Mouse (Mus musculus): ENCODE measurements around the gene Afm. TPM values are rescaled to one million over a fixed set of nuclear protein-coding genes. Genes with fewer than 3 reads are reported as not detected.

Gene Afm
- polyA plus RNA-seq, 1 experiment, result 1.3 TPM

- TF ChIP-seq POLR2A (IDR thresholded peaks at IDR 0.05; ENCODE audit: control insufficient read depth, low read depth, low read length) (no peak), CTCF (IDR thresholded peaks at IDR 0.05; ENCODE audit: control insufficient read depth, insufficient read depth, insufficient replicate concordance, low read depth, low read length) (no peak)
- Histone ChIP-seq H3K4me1 (ENCODE audit: control insufficient read depth, insufficient read depth, low read length) (no peaks in the 10 kb centered on the region), H3K27ac (ENCODE audit: control insufficient read depth, insufficient read depth, low read depth, low read length) (no peak overlapping the region)
These were observed 49.6 kb downstream of the Afm start for GRCm38 (mm10) chr5:90568338-90568737.

DNA sequence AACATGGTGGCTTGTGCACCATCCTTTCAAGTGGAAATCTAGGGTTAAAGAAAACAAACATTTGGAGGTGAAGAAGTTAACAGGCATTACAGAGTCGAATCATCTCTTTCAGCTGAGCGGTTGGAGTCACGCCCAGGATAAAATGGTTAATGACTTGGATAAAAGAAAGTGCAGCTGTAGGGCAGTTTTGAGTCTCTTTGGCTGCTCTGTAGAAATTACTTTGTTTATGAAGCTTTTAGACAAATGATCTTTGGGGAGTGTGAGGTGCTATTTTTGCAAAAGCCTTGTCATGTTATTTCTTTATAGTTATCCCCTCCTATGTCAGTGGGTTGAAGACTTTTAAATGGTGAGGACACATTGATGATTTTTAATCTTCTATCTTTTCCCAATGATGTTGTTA lies 52.5 kb downstream of the Afm start:
- H3K27me3 ChIP-seq (ENCODE audit: control insufficient read depth, insufficient read depth, low read length), result no peaks in the 10 kb centered on the region
- H3K36me3 ChIP-seq (ENCODE audit: control insufficient read depth, insufficient read depth, low read length), result no peaks in the 10 kb centered on the region
- TF ChIP-seq POLR2A (IDR thresholded peaks at IDR 0.05; ENCODE audit: control insufficient read depth, low read depth, low read length) (no peak), CTCF (IDR thresholded peaks at IDR 0.05; ENCODE audit: control insufficient read depth, insufficient read depth, insufficient replicate concordance, low read depth, low read length) (no peak)
- H3K4me3 ChIP-seq (ENCODE audit: control insufficient read depth, low read depth, low read length), result no peak overlapping the region
- H3K27ac ChIP-seq (ENCODE audit: control insufficient read depth, insufficient read depth, low read depth, low read length), result no peak overlapping the region
- no peaks in the 10 kb centered on the region for H3K4me1 ChIP-seq (ENCODE audit: control insufficient read depth, insufficient read depth, low read length)

More at GRCm38 (mm10) chr5:90568338-90568737, 49.6 kb downstream of the Afm start:
- Histone ChIP-seq H3K4me3 (ENCODE audit: control insufficient read depth, low read depth, low read length) (no peak overlapping the region), H3K27me3 (ENCODE audit: control insufficient read depth, insufficient read depth, low read length) (no peaks in the 10 kb centered on the region), H3K36me3 (ENCODE audit: control insufficient read depth, insufficient read depth, low read length) (no peaks in the 10 kb centered on the region)

DNA sequence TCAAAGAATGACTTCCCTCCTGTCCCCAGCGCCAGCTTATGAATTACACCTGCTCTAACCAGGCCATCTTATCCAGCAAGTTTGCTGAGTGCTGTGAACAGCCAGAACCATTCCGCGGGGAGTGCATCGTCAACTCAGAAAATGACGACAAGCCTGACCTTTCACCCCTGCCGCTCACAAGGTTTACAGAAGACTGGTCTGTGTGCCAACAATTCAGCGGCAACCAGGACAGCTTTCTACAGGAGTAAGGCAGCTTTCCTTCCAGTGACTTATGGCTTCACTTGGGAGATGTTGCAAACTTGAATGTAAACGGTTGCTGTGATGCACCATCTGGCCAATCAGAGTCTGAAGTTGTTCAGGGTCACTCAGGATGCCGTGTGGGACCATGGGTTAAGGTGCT lies 59.0 kb downstream of the Afm start:
- Histone ChIP-seq H3K27ac (ENCODE audit: control insufficient read depth, insufficient read depth, low read depth, low read length) (no peak overlapping the region), H3K36me3 (ENCODE audit: control insufficient read depth, insufficient read depth, low read length) (no peaks in the 10 kb centered on the region), H3K4me1 (ENCODE audit: control insufficient read depth, insufficient read depth, low read length) (no peaks in the 10 kb centered on the region), H3K4me3 (ENCODE audit: control insufficient read depth, low read depth, low read length) (no peak overlapping the region), H3K27me3 (ENCODE audit: control insufficient read depth, insufficient read depth, low read length) (no peaks in the 10 kb centered on the region)
- TF ChIP-seq POLR2A (IDR thresholded peaks at IDR 0.05; ENCODE audit: control insufficient read depth, low read depth, low read length), result no peak
- TF ChIP-seq CTCF (IDR thresholded peaks at IDR 0.05; ENCODE audit: control insufficient read depth, insufficient read depth, insufficient replicate concordance, low read depth, low read length), result no peak

- H3K4me1 ChIP-seq (ENCODE audit: control insufficient read depth, insufficient read depth, low read length), result no peaks in the 10 kb centered on the region
- no peaks in the 10 kb centered on the region for H3K27me3 ChIP-seq (ENCODE audit: control insufficient read depth, insufficient read depth, low read length)
- no peaks in the 10 kb centered on the region for H3K36me3 ChIP-seq (ENCODE audit: control insufficient read depth, insufficient read depth, low read length)
- no peak for TF ChIP-seq POLR2A (IDR thresholded peaks at IDR 0.05; ENCODE audit: control insufficient read depth, low read depth, low read length)
- no peak for TF ChIP-seq CTCF (IDR thresholded peaks at IDR 0.05; ENCODE audit: control insufficient read depth, insufficient read depth, insufficient replicate concordance, low read depth, low read length)
- H3K27ac ChIP-seq (ENCODE audit: control insufficient read depth, insufficient read depth, low read depth, low read length), result no peak overlapping the region
- H3K4me3 ChIP-seq (ENCODE audit: control insufficient read depth, low read depth, low read length), result no peak overlapping the region
These were observed 60.8 kb downstream of the Afm start for GRCm38 (mm10) chr5:90579556-90579955.

GRCm38 (mm10) chr5:90582179-90582578 lies 63.4 kb downstream of the Afm start:
- Histone ChIP-seq H3K36me3 (ENCODE audit: control insufficient read depth, insufficient read depth, low read length) (no peaks in the 10 kb centered on the region), H3K27ac (ENCODE audit: control insufficient read depth, insufficient read depth, low read depth, low read length) (no peak overlapping the region), H3K4me1 (ENCODE audit: control insufficient read depth, insufficient read depth, low read length) (no peaks in the 10 kb centered on the region), H3K27me3 (ENCODE audit: control insufficient read depth, insufficient read depth, low read length) (no peaks in the 10 kb centered on the region), H3K4me3 (ENCODE audit: control insufficient read depth, low read depth, low read length) (no peak overlapping the region)
- TF ChIP-seq POLR2A (IDR thresholded peaks at IDR 0.05; ENCODE audit: control insufficient read depth, low read depth, low read length), result no peak
- TF ChIP-seq CTCF (IDR thresholded peaks at IDR 0.05; ENCODE audit: control insufficient read depth, insufficient read depth, insufficient replicate concordance, low read depth, low read length), result no peak

DNA sequence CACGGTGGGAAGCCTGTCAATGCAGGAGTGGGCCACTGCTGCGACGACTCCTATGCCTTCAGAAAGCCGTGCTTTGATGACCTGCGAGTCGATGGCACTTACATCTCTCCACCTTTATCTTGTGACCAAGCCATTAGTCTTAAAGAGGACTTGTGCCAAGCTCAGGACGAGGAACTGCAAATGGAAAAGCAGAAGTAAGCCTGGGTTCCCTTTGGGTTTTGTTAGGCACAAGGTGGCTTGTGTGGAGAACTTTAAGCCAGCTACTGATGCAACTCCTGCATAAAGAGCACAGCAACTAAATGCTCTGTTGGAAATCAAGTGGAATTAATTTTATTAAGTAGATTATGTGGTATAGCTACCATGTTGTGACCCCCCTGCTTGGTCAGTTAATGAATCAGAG lies 66.1 kb downstream of the Afm start:
- TF ChIP-seq CTCF (IDR thresholded peaks at IDR 0.05; ENCODE audit: control insufficient read depth, insufficient read depth, insufficient replicate concordance, low read depth, low read length) (no peak), POLR2A (IDR thresholded peaks at IDR 0.05; ENCODE audit: control insufficient read depth, low read depth, low read length) (no peak)
- Histone ChIP-seq H3K36me3 (ENCODE audit: control insufficient read depth, insufficient read depth, low read length) (no peaks in the 10 kb centered on the region), H3K4me1 (ENCODE audit: control insufficient read depth, insufficient read depth, low read length) (peaks cover 3% of the 10 kb centered on the region), H3K4me3 (ENCODE audit: control insufficient read depth, low read depth, low read length) (no peak overlapping the region), H3K27ac (ENCODE audit: control insufficient read depth, insufficient read depth, low read depth, low read length) (no peak overlapping the region), H3K27me3 (ENCODE audit: control insufficient read depth, insufficient read depth, low read length) (no peaks in the 10 kb centered on the region)

DNA sequence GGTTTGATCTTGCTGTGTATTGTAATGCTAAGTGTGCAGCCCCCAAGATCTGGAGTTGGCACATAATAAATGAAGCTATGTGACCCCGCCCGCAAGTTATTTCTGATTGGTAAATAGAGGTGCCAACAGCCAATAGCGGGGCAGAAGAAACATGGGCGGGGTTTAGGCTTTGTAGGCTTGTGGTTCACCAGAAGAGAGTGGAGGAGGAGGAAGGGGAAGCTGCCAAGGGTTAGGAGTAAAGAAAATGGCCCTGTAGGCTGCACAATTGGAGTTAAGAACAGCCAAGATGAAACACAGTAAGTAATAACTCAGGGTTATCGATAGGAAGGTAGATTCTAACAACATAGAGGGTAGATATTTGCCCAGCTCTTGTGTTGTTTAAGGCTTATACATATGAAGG lies 67.8 kb downstream of the Afm start:
- TF ChIP-seq CTCF (IDR thresholded peaks at IDR 0.05; ENCODE audit: control insufficient read depth, insufficient read depth, insufficient replicate concordance, low read depth, low read length) (no peak), POLR2A (IDR thresholded peaks at IDR 0.05; ENCODE audit: control insufficient read depth, low read depth, low read length) (no peak)
- no peak overlapping the region for H3K27ac ChIP-seq (ENCODE audit: control insufficient read depth, insufficient read depth, low read depth, low read length)
- no peaks in the 10 kb centered on the region for H3K27me3 ChIP-seq (ENCODE audit: control insufficient read depth, insufficient read depth, low read length)
- peaks cover 6% of the 10 kb centered on the region for H3K4me1 ChIP-seq (ENCODE audit: control insufficient read depth, insufficient read depth, low read length)
- H3K4me3 ChIP-seq (ENCODE audit: control insufficient read depth, low read depth, low read length), result no peak overlapping the region
- H3K36me3 ChIP-seq (ENCODE audit: control insufficient read depth, insufficient read depth, low read length), result no peaks in the 10 kb centered on the region

GRCm38 (mm10) chr5:90588104-90588503 lies 69.4 kb downstream of the Afm start:
- Histone ChIP-seq H3K4me3 (ENCODE audit: control insufficient read depth, low read depth, low read length) (no peak overlapping the region), H3K4me1 (ENCODE audit: control insufficient read depth, insufficient read depth, low read length) (peaks cover 6% of the 10 kb centered on the region), H3K27ac (ENCODE audit: control insufficient read depth, insufficient read depth, low read depth, low read length) (no peak overlapping the region), H3K27me3 (ENCODE audit: control insufficient read depth, insufficient read depth, low read length) (no peaks in the 10 kb centered on the region), H3K36me3 (ENCODE audit: control insufficient read depth, insufficient read depth, low read length) (no peaks in the 10 kb centered on the region)
- no peak for TF ChIP-seq POLR2A (IDR thresholded peaks at IDR 0.05; ENCODE audit: control insufficient read depth, low read depth, low read length)
- TF ChIP-seq CTCF (IDR thresholded peaks at IDR 0.05; ENCODE audit: control insufficient read depth, insufficient read depth, insufficient replicate concordance, low read depth, low read length), result no peak

All from testis, adult 2 months (tissue).